Mouse (Mus musculus): ENCODE data around the gene Pim1.

GRCm38 (mm10) chr17:29490713-29491581 lies at the start of gene Pim1:
- TF ChIP-seq CTCF (conservative IDR thresholded peaks at IDR 0.05; ENCODE audit: low read length) (no peak), NANOG (IDR thresholded peaks at IDR 0.05; ENCODE audit: borderline replicate concordance, low read length) (no peak), POU5F1 (IDR thresholded peaks at IDR 0.05; ENCODE audit: borderline replicate concordance, low read length) (no peak)

Measured in E14TG2a.4 (cell line).